Mouse (Mus musculus) liver, embryonic 15.5 days (tissue): ENCODE data around the gene Rassf4. TPM values are rescaled to one million over a fixed set of nuclear protein-coding genes. Genes with fewer than 3 reads are reported as not detected.

Source experiments
- ATAC-seq: fragments of 200-750 bp; cut with Nextera tagmentation; 2 replicates; pipeline ENCODE4 v1.8.0; 2017; ENCODE audit warnings: moderate number of reproducible peaks, mild to moderate bottlenecking, moderate library complexity; ENCODE audit not compliant: insufficient read depth
- H3K27ac ChIP-seq: fragments of 300-500 bp; sonication (generic); replicated peaks from 2 replicates; pipeline ENCODE4 v1.5.1; 2015; ENCODE audit warnings: mild to moderate bottlenecking, inconsistent platforms
- H3K27me3 ChIP-seq: fragments of 300-500 bp; sonication (generic); 2 replicates; pipeline ENCODE4 v1.6.1; 2015; ENCODE audit warnings: mild to moderate bottlenecking, inconsistent platforms
- H3K36me3 ChIP-seq: fragments of 300-500 bp; sonication (generic); replicated peaks from 2 replicates; pipeline ENCODE4 v1.6.1; 2015; ENCODE audit warnings: moderate library complexity, mild to moderate bottlenecking, inconsistent platforms
- H3K4me1 ChIP-seq: fragments of 300-500 bp; sonication (generic); replicated peaks from 2 replicates; pipeline ENCODE4 v1.6.1; 2015; ENCODE audit warnings: inconsistent platforms
- H3K4me2 ChIP-seq: fragments of 300-500 bp; sonication (generic); 2 replicates; pipeline ENCODE4 v1.6.1; 2015; ENCODE audit warnings: moderate library complexity, mild to moderate bottlenecking, inconsistent platforms
- H3K4me3 ChIP-seq: fragments of 300-500 bp; sonication (generic); replicated peaks from 2 replicates; pipeline ENCODE4 v1.5.1; 2015; ENCODE audit warnings: mild to moderate bottlenecking, inconsistent platforms
- H3K9ac ChIP-seq: fragments of 300-500 bp; sonication (generic); 2 replicates; pipeline ENCODE4 v1.6.1; 2015; ENCODE audit warnings: moderate library complexity, mild to moderate bottlenecking, inconsistent platforms
- H3K9me3 ChIP-seq: fragments of 300-500 bp; sonication (generic); replicated peaks from 2 replicates; pipeline ENCODE4 v1.6.1; 2016; ENCODE audit warnings: inconsistent platforms
- WGBS: fragments of 180-500 bp; shearing (Covaris S2); methylation state at CpG from one replicate; pipeline ENCODE4 v1.1.7; 2015; ENCODE audit warnings: mixed read lengths; ENCODE audit not compliant: insufficient replicate concordance; 5-methylcytosine and 5-hydroxymethylcytosine counted together
- polyA plus RNA-seq: library from polyadenylated mRNA; unstranded; fragments of >200 nt; fragmentation: Nextera tagmentation; extraction: Ambion mirVana; gene quantifications from 2 replicates; pipeline ENCODE4 v1.2.1, GENCODE M21; 2015

Rassf4 gene
- polyA plus RNA-seq: 7.7 and 8.2 TPM in 2 replicates

DNA sequence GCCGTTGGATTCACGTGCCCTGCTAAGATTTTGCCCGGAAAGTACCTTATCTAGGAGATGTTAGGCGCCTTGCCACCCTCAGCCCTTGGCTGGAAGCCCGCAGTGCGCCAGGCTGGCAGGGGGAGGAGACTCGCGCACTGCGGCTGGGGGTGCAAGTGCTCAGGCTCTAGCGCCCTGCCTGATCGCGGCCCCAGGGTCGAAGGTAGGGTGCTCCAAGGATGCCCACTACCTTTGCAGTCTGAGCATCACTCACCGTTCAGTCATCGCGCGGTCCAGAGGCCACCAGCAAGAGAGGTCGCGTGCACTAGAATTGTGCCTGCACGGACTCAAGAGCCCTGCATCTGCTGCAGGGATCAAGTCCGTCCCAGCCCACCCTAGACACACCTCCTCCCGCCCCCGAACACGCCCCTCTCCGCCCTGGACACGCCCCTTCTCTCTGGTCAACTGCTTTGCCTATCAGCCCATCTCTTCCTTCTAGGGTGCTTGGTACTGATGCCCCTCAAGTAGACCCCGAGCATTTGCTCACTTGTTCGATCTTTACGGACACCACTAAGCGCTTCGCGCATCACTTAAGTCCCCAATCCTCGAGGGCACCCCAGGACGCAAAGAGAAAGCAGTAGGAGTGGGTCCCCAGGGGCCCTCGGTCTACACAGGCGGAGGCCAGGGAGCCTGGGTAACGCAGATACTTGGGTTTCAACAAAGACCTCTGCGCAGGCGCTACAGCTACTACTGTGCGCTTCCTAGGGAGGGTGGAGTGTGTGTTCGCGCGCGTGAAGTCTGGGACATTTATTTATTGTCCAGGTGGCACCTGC is at the start of gene Rassf4:
Gene Rassf4, minus strand, starts transcription at position 482 of the 812 bp plus-strand sequence.
- no peaks in the 10 kb centered on the region for H3K36me3 ChIP-seq
- H3K4me2 ChIP-seq: peak within 1 kb of the TSS; percentile 75
- WGBS: under 1% methylated on average over 44 of the region's 44 CpGs
- H3K27ac ChIP-seq: peak within 1 kb of the TSS; percentile 41; the same call in 1 of the 2 replicates
- no peaks in the 10 kb centered on the region; the same call in 1 of the 2 replicates for H3K27me3 ChIP-seq
- H3K9ac ChIP-seq: peak within 1 kb of the TSS; percentile 32; the same call in 1 of the 2 replicates
- peak within 1 kb of the TSS; percentile 53 for H3K4me3 ChIP-seq
- ATAC-seq: peak; percentile 82
- H3K4me1 ChIP-seq: peaks cover 29% of the 10 kb centered on the region
- H3K9me3 ChIP-seq: no peaks in the 10 kb centered on the region

DNA sequence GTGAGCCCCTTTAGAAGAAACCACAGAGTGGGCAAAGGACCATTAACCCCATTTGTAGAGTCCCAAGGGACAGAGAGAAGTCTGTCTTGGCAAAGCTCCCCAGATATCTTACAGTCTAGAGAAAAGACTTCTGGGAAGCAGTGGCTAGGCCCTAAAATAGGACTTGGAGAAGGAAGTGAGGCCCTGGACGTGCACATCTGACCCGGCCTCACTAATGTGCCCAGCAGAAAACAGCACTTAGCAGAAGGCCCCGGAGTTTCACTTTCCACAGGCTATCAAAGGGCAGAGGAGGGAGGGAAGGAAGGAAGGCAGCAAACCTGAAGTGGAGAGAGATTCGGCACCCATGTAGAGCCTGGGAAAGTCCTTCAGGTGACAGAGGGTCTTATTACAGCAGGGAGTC is 45.2 kb upstream of the Rassf4 start:
- WGBS: 22% methylated on average over 4 of the region's 4 CpGs
- Histone ChIP-seq H3K4me1 (no peaks in the 10 kb centered on the region), H3K27ac (no peak overlapping the region), H3K4me2 (no peak overlapping the region), H3K9ac (no peak overlapping the region), H3K36me3 (no peaks in the 10 kb centered on the region), H3K4me3 (no peak overlapping the region), H3K9me3 (no peaks in the 10 kb centered on the region), H3K27me3 (no peaks in the 10 kb centered on the region)
- ATAC-seq: no peak

DNA sequence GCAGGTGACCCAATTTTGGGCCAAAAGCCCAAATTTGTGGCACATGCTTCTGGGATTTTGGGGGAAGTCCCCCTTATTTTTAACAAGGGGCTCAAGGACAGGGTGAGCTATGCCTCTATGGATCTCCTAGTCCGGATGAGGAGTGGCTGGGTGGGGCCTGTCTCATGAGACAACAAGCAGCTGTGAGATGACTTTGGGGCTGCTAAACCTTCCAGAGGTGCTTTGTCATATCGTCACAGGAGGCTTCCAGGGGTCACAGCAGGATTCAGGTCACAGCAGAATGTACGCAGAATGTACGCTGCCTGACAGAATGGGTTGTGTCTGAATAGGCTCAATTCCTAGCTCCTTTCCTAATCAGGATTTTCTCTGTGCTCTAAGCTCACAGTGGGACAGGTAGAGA is 44.6 kb upstream of the Rassf4 start:
- Histone ChIP-seq H3K4me2 (no peak overlapping the region), H3K27me3 (no peaks in the 10 kb centered on the region), H3K4me1 (no peaks in the 10 kb centered on the region), H3K27ac (no peak overlapping the region), H3K9ac (no peak overlapping the region), H3K36me3 (no peaks in the 10 kb centered on the region), H3K4me3 (no peak overlapping the region), H3K9me3 (no peaks in the 10 kb centered on the region)
- ATAC-seq: no peak
- 66% methylated on average over 4 of the region's 4 CpGs for WGBS

- H3K4me3 ChIP-seq: no peak overlapping the region
- no peak for ATAC-seq
- WGBS: 63% methylated on average over 7 of the region's 7 CpGs
- H3K9ac ChIP-seq: no peak overlapping the region
- H3K27ac ChIP-seq: no peak overlapping the region
- H3K9me3 ChIP-seq: no peaks in the 10 kb centered on the region
- H3K36me3 ChIP-seq: no peaks in the 10 kb centered on the region
- H3K4me1 ChIP-seq: no peaks in the 10 kb centered on the region
- no peaks in the 10 kb centered on the region for H3K27me3 ChIP-seq
- no peak overlapping the region for H3K4me2 ChIP-seq
Observed at GRCm38 (mm10) chr6:116717851-116718250, 44.1 kb upstream of the Rassf4 start.

- ATAC-seq: no peak
- H3K27me3 ChIP-seq: no peaks in the 10 kb centered on the region
- H3K4me3 ChIP-seq: no peak within 1 kb of the TSS
- no peaks in the 10 kb centered on the region for H3K36me3 ChIP-seq
- H3K4me1 ChIP-seq: no peaks in the 10 kb centered on the region
- H3K9ac ChIP-seq: no peak within 1 kb of the TSS
- 76% methylated on average over 8 of the region's 8 CpGs for WGBS
- H3K27ac ChIP-seq: no peak within 1 kb of the TSS
- no peak within 1 kb of the TSS for H3K4me2 ChIP-seq
- H3K9me3 ChIP-seq: no peaks in the 10 kb centered on the region
Observed at GRCm38 (mm10) chr6:116716666-116717065, 42.9 kb upstream of the Rassf4 start, which contains the start of gene Tmem72. TSS of gene Tmem72 (minus strand) at chr6:116716913.

- no peak for ATAC-seq
- 49% methylated on average over 2 of the region's 2 CpGs for WGBS
- H3K4me1 ChIP-seq: no peaks in the 10 kb centered on the region
Observed at GRCm38 (mm10) chr6:116715166-116715565, 41.4 kb upstream of the Rassf4 start.

GRCm38 (mm10) chr6:116714576-116714975 is 40.8 kb upstream of the Rassf4 start:
- Histone ChIP-seq H3K4me1 (no peaks in the 10 kb centered on the region), H3K9me3 (no peaks in the 10 kb centered on the region), H3K36me3 (no peaks in the 10 kb centered on the region), H3K9ac (no peak overlapping the region), H3K4me3 (no peak overlapping the region), H3K4me2 (no peak overlapping the region), H3K27ac (no peak overlapping the region), H3K27me3 (no peaks in the 10 kb centered on the region)
- ATAC-seq: no peak
- 56% methylated on average over 5 of the region's 5 CpGs for WGBS

More at GRCm38 (mm10) chr6:116715166-116715565, 41.4 kb upstream of the Rassf4 start:
- no peak overlapping the region for H3K27ac ChIP-seq
- no peak overlapping the region for H3K4me3 ChIP-seq
- H3K9me3 ChIP-seq: no peaks in the 10 kb centered on the region
- H3K9ac ChIP-seq: no peak overlapping the region
- no peaks in the 10 kb centered on the region for H3K36me3 ChIP-seq
- no peak overlapping the region for H3K4me2 ChIP-seq
- H3K27me3 ChIP-seq: no peaks in the 10 kb centered on the region

DNA sequence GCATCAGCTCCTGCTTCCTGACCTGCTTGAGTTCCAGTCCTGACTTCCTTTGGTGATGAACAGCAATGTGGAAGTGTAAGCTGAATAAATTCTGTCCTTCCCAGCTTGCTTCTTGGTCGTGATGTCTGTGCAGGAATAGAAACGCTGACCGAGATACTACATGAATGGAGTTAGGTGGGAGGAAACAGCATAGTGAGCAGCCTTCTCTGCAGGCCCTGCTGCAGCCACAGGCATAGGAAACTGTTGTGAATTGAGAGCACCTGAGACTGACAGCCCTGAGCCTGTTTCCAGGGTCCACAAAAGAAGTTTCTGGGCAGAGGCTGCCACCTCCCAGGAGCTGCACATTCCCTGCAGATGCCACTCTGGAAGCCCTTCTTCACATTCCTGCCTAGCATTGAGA is 40.2 kb upstream of the Rassf4 start:
- 66% methylated on average over 3 of the region's 3 CpGs for WGBS
- no peak for ATAC-seq

DNA sequence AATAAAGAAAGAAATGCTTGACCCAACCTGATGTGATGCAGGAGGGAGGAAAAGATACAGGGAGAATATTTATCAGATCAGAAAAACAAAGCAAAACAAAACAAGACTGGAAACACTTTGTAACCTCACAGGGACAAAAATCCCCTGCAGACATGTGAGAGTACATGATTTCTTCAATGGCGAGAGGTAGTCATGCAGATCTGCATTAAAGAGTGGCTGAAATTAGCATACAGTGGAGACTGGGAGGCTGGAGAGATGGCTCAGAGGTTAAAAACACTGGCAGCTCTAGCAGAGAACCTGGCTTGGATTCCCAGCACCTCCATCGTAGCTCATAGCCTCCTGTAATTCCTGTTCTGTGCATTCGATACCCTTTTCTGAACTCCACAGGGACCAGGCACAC is 38.8 kb upstream of the Rassf4 start:
- H3K9me3 ChIP-seq: no peaks in the 10 kb centered on the region
- ATAC-seq: no peak
- no peak overlapping the region for H3K9ac ChIP-seq
- H3K4me3 ChIP-seq: no peak overlapping the region
- 63% methylated on average over 3 of the region's 3 CpGs for WGBS
- H3K27ac ChIP-seq: no peak overlapping the region
- H3K4me2 ChIP-seq: no peak overlapping the region
- H3K27me3 ChIP-seq: no peaks in the 10 kb centered on the region
- no peaks in the 10 kb centered on the region for H3K36me3 ChIP-seq
- H3K4me1 ChIP-seq: no peaks in the 10 kb centered on the region

More for the DNA sequence above, 40.2 kb upstream of the Rassf4 start:
- Histone ChIP-seq H3K9me3 (no peaks in the 10 kb centered on the region), H3K4me3 (no peak overlapping the region), H3K36me3 (no peaks in the 10 kb centered on the region), H3K4me2 (no peak overlapping the region), H3K9ac (no peak overlapping the region), H3K27ac (no peak overlapping the region), H3K4me1 (no peaks in the 10 kb centered on the region), H3K27me3 (no peaks in the 10 kb centered on the region)

DNA sequence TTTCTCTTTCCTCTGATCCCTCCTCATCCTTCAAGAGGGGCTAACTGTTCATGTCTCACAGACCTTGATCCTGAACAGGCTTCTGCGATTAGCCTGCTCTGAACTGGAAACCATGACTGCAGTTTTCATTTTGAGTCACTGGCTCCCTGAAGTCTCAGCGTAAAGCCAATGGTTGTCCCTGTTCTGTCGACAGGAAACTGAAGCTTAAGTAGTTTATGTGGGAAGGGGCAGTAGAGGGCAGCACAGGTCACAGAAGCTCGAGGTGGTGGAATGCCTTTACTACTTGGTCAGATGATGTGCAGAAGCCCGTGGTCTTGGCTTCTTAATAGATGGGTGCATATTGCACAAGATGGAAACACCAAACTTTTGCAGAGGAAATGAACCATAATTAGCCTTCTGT is 38.3 kb upstream of the Rassf4 start:
- no peak for ATAC-seq
- 15% methylated on average over 5 of the region's 5 CpGs for WGBS
- no peaks in the 10 kb centered on the region for H3K9me3 ChIP-seq
- H3K4me3 ChIP-seq: no peak overlapping the region
- H3K9ac ChIP-seq: no peak overlapping the region
- no peaks in the 10 kb centered on the region for H3K27me3 ChIP-seq
- no peak overlapping the region for H3K27ac ChIP-seq
- no peak overlapping the region for H3K4me2 ChIP-seq
- no peaks in the 10 kb centered on the region for H3K36me3 ChIP-seq
- H3K4me1 ChIP-seq: no peaks in the 10 kb centered on the region

- WGBS: 64% methylated on average over 6 of the region's 6 CpGs
Observed at GRCm38 (mm10) chr6:116704320-116704719, 30.6 kb upstream of the Rassf4 start.

More at GRCm38 (mm10) chr6:116704320-116704719, 30.6 kb upstream of the Rassf4 start:
- no peaks in the 10 kb centered on the region for H3K4me1 ChIP-seq
- no peak overlapping the region for H3K4me3 ChIP-seq
- ATAC-seq: no peak
- H3K9me3 ChIP-seq: no peaks in the 10 kb centered on the region
- H3K27me3 ChIP-seq: no peaks in the 10 kb centered on the region
- H3K27ac ChIP-seq: no peak overlapping the region
- H3K36me3 ChIP-seq: no peaks in the 10 kb centered on the region
- no peak overlapping the region for H3K9ac ChIP-seq
- H3K4me2 ChIP-seq: no peak overlapping the region
